Mouse (Mus musculus) layer of hippocampus, adult 2 months (tissue): ENCODE data around the gene Erbb4. TPM values are rescaled to one million over a fixed set of nuclear protein-coding genes. Genes with fewer than 3 reads are reported as not detected.

Source experiments
- DNase-seq, 2 experiments: peaks; one replicate each; pipeline ENCODE4 v3.0.0; 2022; ENCODE audit warnings: low spot score in 2 of 2
- H3K27ac ChIP-seq: fragments of 200-600 bp; 2 replicates; pipeline ENCODE4 v1.8.1; 2022
- H3K4me3 ChIP-seq: fragments of 200-600 bp; 2 replicates; pipeline ENCODE4 v1.8.1; 2022; ENCODE audit warnings: mild to moderate bottlenecking
- CTCF ChIP-seq: fragments of 200-600 bp; conservative IDR thresholded peaks from 2 replicates; pipeline ENCODE4 v1.8.1; 2022; ENCODE audit warnings: antibody characterized with exemption, mild to moderate bottlenecking, moderate library complexity
- total RNA-seq, 2 experiments: library from RNA; stranded (reverse); gene quantifications; 2 replicates each; pipeline ENCODE4 v1.2.3; 2021

Gene Erbb4
- total RNA-seq, 2 experiments from 2014 or later, result 46.2 to 48.6 TPM

- no peak for TF ChIP-seq CTCF
- no peak overlapping the region for H3K27ac ChIP-seq
- peak; percentile 46 for DNase-seq
- no peak overlapping the region for H3K4me3 ChIP-seq
These were observed 221.0 kb downstream of the Erbb4 start for GRCm38 (mm10) chr1:68886823-68887222.

GRCm38 (mm10) chr1:68874954-68875353 is 232.9 kb downstream of the Erbb4 start:
- TF ChIP-seq CTCF, result no peak
- DNase-seq, result no peak

GRCm38 (mm10) chr1:68873635-68874020 is 234.2 kb downstream of the Erbb4 start:
- TF ChIP-seq CTCF, result no peak
- no peak overlapping the region for H3K27ac ChIP-seq
- no peak overlapping the region for H3K4me3 ChIP-seq
- DNase-seq, result no peak

More at GRCm38 (mm10) chr1:68874954-68875353, 232.9 kb downstream of the Erbb4 start:
- no peak overlapping the region for H3K27ac ChIP-seq
- H3K4me3 ChIP-seq, result no peak overlapping the region

- no peak overlapping the region for H3K27ac ChIP-seq
- no peak for DNase-seq
- no peak overlapping the region for H3K4me3 ChIP-seq
- no peak for TF ChIP-seq CTCF
These were observed 234.8 kb downstream of the Erbb4 start for GRCm38 (mm10) chr1:68872976-68873634.

GRCm38 (mm10) chr1:68860341-68860740 is 247.5 kb downstream of the Erbb4 start:
- no peak overlapping the region for H3K4me3 ChIP-seq

GRCm38 (mm10) chr1:68859480-68859879 is 248.4 kb downstream of the Erbb4 start:
- no peak for DNase-seq
- Histone ChIP-seq H3K27ac (no peak overlapping the region), H3K4me3 (no peak overlapping the region)
- TF ChIP-seq CTCF, result no peak

More at GRCm38 (mm10) chr1:68860341-68860740, 247.5 kb downstream of the Erbb4 start:
- no peak for DNase-seq
- no peak for TF ChIP-seq CTCF
- H3K27ac ChIP-seq, result no peak overlapping the region

- no peak overlapping the region for H3K27ac ChIP-seq
- no peak overlapping the region for H3K4me3 ChIP-seq
- no peak for TF ChIP-seq CTCF
- no peak for DNase-seq
These were observed 268.5 kb downstream of the Erbb4 start for GRCm38 (mm10) chr1:68839352-68839751.

- DNase-seq, result no peak
- no peak overlapping the region for H3K4me3 ChIP-seq
- no peak for TF ChIP-seq CTCF
These were observed 273.2 kb downstream of the Erbb4 start for GRCm38 (mm10) chr1:68834686-68835085.

GRCm38 (mm10) chr1:68832101-68832500 is 275.8 kb downstream of the Erbb4 start:
- no peak for DNase-seq
- TF ChIP-seq CTCF, result no peak
- no peak overlapping the region for H3K27ac ChIP-seq
- no peak overlapping the region for H3K4me3 ChIP-seq

More at GRCm38 (mm10) chr1:68834686-68835085, 273.2 kb downstream of the Erbb4 start:
- no peak overlapping the region for H3K27ac ChIP-seq

GRCm38 (mm10) chr1:68831575-68831974 is 276.3 kb downstream of the Erbb4 start:
- no peak for DNase-seq
- Histone ChIP-seq H3K27ac (no peak overlapping the region), H3K4me3 (no peak overlapping the region)
- TF ChIP-seq CTCF, result no peak

- no peak overlapping the region for H3K4me3 ChIP-seq
- H3K27ac ChIP-seq, result no peak overlapping the region
- no peak for DNase-seq
- TF ChIP-seq CTCF, result no peak
These were observed 277.2 kb downstream of the Erbb4 start for GRCm38 (mm10) chr1:68830501-68831239.

GRCm38 (mm10) chr1:68823116-68823644 is 284.7 kb downstream of the Erbb4 start:
- no peak overlapping the region for H3K27ac ChIP-seq
- DNase-seq, result no peak
- no peak overlapping the region for H3K4me3 ChIP-seq
- TF ChIP-seq CTCF, result no peak

GRCm38 (mm10) chr1:68806711-68807110 is 301.1 kb downstream of the Erbb4 start:
- Histone ChIP-seq H3K4me3 (no peak overlapping the region), H3K27ac (no peak overlapping the region)
- no peak for DNase-seq
- no peak for TF ChIP-seq CTCF
